Mouse (Mus musculus) kidney, embryonic 15.5 days (tissue): Measurements from ENCODE around the gene Nphp1. TPM values are rescaled to one million over a fixed set of nuclear protein-coding genes. Genes with fewer than 3 reads are reported as not detected.
A peak's percentile ranks its signal among the peaks of the same experiment; 100 is the strongest.

Experiments
- ATAC-seq: fragments of 200-750 bp; cut with Nextera tagmentation; replicated peaks from 2 replicates; pipeline ENCODE4 v1.8.0; 2017; ENCODE audit warnings: moderate TSS enrichment; ENCODE audit not compliant: low FRiP score
- H3K27ac ChIP-seq: fragments of 300-500 bp; sonication (generic); 2 replicates; pipeline ENCODE4 v1.5.1; 2015; ENCODE audit warnings: mild to moderate bottlenecking, inconsistent platforms
- H3K27me3 ChIP-seq: fragments of 300-500 bp; sonication (generic); 2 replicates; pipeline ENCODE4 v1.6.1; 2015; ENCODE audit warnings: inconsistent platforms
- H3K36me3 ChIP-seq: fragments of 300-500 bp; sonication (generic); 2 replicates; pipeline ENCODE4 v1.6.1; 2015; ENCODE audit warnings: inconsistent platforms
- H3K4me1 ChIP-seq: fragments of 300-500 bp; sonication (generic); 2 replicates; pipeline ENCODE4 v1.6.1; 2015; ENCODE audit warnings: inconsistent platforms
- H3K4me2 ChIP-seq: fragments of 300-500 bp; sonication (generic); 2 replicates; pipeline ENCODE4 v1.6.1; 2015; ENCODE audit warnings: moderate library complexity, mild to moderate bottlenecking, inconsistent platforms
- H3K4me3 ChIP-seq: fragments of 300-500 bp; sonication (generic); replicated peaks from 2 replicates; pipeline ENCODE4 v1.5.1; 2015; ENCODE audit warnings: mild to moderate bottlenecking, inconsistent platforms
- H3K9ac ChIP-seq: fragments of 300-500 bp; sonication (generic); 2 replicates; pipeline ENCODE4 v1.6.1; 2015; ENCODE audit warnings: mild to moderate bottlenecking, inconsistent platforms
- H3K9me3 ChIP-seq: fragments of 300-500 bp; sonication (generic); replicated peaks from 2 replicates; pipeline ENCODE4 v1.6.1; 2016; ENCODE audit warnings: inconsistent platforms
- WGBS: fragments of 180-500 bp; shearing (Covaris S2); methylation state at CpG from one replicate; pipeline ENCODE4 v1.1.7; 2015; ENCODE audit warnings: mixed read lengths; 5-methylcytosine and 5-hydroxymethylcytosine counted together
- polyA plus RNA-seq: library from polyadenylated mRNA; unstranded; fragments of >200 nt; fragmentation: Nextera tagmentation; extraction: Ambion mirVana; gene quantifications from 2 replicates; pipeline ENCODE4 v1.2.1, GENCODE M21; 2015

The Nphp1 gene
- polyA plus RNA-seq, 1 experiment from 2014 or later, result 35.4 TPM

DNA sequence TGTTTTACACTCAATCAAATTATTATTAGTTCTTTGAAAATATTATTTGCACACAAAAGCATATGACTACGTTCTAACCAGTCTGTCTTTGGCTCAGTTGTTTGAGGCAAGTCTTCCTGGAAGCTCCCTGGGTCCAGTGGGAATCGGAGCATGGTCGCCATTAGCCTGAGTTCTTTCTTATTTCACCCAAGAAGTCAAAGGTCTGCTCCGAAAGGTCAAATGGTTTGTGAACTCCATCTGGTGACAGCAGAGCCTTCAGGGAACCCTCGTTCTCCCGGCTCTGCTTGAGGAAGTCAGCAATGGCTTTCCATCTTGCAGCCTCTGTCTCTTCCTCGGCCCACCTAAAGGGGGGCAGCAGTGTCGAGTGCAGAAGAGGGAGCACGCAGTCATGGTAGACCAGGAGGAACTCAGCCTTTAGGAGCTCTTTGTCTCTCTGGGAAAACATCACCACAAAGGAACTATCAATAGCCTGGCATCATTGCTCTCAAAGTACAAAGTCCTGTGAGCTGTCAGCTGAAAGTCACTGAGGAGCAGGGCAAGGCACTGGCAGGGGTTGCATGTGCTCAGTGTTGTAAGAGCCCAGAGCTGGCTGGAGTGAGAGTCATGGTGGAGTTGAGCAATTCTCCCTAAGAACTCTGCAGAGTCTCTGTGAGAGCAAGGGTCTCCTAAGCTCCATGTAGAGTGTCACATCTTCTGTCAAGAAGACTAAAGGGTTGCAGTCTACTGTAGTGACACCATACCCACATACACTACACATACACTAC, 47.8 kb downstream of the Nphp1 start:
- WGBS, result 77% methylated on average over 9 of the region's 9 CpGs
- Histone ChIP-seq H3K4me3 (no peak overlapping the region), H3K4me2 (no peak overlapping the region), H3K36me3 (peaks cover 14% of the 10 kb centered on the region; the same call in 1 of the 2 replicates), H3K9me3 (no peaks in the 10 kb centered on the region), H3K27ac (no peak overlapping the region), H3K4me1 (no peaks in the 10 kb centered on the region), H3K27me3 (no peaks in the 10 kb centered on the region), H3K9ac (no peak overlapping the region)
- no peak for ATAC-seq

DNA sequence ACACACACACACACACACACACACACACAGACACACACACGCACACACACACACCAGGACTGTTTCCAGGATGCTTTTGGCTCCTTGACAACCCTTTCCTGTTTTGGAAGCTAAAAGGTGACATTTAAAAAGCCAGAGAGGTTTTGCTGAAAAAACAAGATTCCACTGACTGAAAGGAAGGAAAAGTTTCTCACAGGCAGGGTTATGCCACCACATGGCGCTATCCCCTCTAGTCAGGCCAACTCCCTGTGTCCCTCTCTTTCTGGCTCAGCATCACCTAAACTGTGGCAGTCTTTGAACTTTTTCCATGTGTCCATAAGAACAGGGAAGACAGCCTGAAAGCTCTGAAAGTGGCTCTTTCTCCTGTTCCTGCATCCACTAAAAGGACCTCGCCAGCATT, 50.8 kb downstream of the Nphp1 start:
- no peak for ATAC-seq
- Histone ChIP-seq H3K27ac (no peak overlapping the region), H3K4me1 (0 out of 2 replicates have a peak, but pooled peaks cover 3% of the 10 kb centered on the region), H3K27me3 (no peaks in the 10 kb centered on the region), H3K9me3 (no peaks in the 10 kb centered on the region), H3K4me3 (no peak overlapping the region), H3K36me3 (peaks cover 13% of the 10 kb centered on the region; the same call in 1 of the 2 replicates), H3K4me2 (no peak overlapping the region), H3K9ac (no peak overlapping the region)
- 70% methylated on average over 3 of the region's 3 CpGs for WGBS

DNA sequence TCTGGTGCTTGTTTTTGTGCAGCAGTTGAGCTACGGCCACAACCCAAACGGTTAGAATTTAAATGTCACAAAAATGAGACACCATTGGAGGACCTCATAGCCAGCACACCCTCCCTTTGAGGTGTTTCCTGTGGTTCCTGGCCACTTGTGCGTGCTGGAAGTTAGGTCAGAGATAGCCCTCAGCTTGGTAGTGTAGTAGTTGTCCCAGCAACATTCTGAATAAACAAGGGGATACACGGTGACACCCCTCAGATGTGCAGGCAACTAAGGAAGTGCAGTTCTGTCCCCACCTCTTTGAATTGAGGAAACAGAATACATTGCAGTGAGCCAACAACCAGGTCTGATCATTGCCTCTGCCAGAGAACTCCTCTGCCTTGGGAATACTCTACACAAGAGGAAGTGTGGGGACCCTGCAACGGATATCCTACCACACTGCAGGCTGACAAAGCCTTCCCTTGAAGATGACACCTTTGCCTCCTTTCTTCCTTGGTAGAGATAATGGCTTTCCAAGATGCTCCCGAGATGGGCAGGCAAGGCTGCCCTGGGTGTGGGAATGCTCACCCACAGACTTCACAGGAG, 52.0 kb downstream of the Nphp1 start:
- H3K27ac ChIP-seq, result no peak overlapping the region
- ATAC-seq, result no peak

DNA sequence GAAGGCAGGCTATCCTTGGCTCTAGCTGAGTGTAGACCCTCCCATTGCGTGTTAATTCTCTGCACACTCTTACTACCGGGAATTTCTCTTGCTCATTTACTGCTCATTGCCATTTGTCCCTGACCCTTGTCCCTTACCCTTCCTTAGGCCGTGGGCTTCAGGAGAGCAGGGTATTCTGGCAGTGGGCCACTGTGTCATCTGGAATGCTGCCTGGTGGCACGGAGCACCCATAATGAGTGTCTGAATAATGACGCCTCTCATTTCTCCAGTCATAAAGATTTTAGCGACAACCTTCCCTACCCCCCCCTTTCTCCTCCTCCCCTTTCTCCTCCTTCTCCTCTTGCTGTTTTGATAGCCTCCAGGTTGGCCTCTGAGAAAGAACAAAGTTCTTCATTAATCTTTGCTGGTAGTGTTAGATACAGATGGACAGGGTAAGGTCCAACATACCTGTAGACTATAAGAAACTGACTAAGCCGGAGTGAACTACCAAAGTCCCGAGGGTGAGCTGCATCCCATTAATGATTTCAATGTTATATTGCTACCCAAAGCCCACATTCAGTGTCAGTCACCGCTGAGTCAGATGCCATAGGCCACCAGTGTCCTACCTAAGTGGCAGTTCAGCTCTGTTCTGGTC, 53.1 kb downstream of the Nphp1 start:
- ATAC-seq, result no peak
- WGBS, result 60% methylated on average over 9 of the region's 9 CpGs
- no peaks in the 10 kb centered on the region for H3K27me3 ChIP-seq
- no peak overlapping the region for H3K9ac ChIP-seq
- H3K4me2 ChIP-seq, result no peak overlapping the region
- 0 out of 2 replicates have a peak, but pooled peaks cover under 1% of the 10 kb centered on the region for H3K36me3 ChIP-seq
- H3K27ac ChIP-seq, result no peak overlapping the region
- H3K9me3 ChIP-seq, result no peaks in the 10 kb centered on the region
- peaks cover 6% of the 10 kb centered on the region; the same call in 1 of the 2 replicates for H3K4me1 ChIP-seq
- no peak overlapping the region for H3K4me3 ChIP-seq

More for the DNA sequence above, 52.0 kb downstream of the Nphp1 start:
- Histone ChIP-seq H3K27me3 (no peaks in the 10 kb centered on the region), H3K9me3 (no peaks in the 10 kb centered on the region), H3K9ac (no peak overlapping the region), H3K4me1 (0 out of 2 replicates have a peak, but pooled peaks cover 3% of the 10 kb centered on the region), H3K4me2 (no peak overlapping the region), H3K36me3 (peaks cover 11% of the 10 kb centered on the region; the same call in 1 of the 2 replicates), H3K4me3 (no peak overlapping the region)
- 62% methylated on average over 6 of the region's 6 CpGs for WGBS

DNA sequence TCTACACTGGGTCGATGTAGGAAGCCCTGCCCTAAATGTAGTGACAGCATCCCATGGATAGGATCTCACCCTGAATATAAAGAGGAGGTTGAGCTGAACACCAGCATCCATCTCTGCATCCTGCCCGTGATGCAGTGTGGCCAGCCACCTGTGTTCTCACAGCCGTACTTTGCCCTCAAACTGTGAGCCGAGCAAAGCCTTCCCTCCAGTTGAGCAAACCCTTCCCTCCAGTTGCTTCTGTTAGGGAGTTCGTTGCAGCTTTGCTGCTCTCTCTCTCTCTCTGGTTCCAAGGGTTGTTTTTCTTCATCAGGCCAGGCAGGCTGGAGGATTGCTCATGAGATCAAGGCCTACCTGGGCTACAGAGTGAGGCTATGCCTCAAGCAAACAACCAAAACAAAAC, 53.8 kb downstream of the Nphp1 start:
- Histone ChIP-seq H3K36me3 (no peaks in the 10 kb centered on the region), H3K9me3 (no peaks in the 10 kb centered on the region), H3K27ac (no peak overlapping the region), H3K27me3 (no peaks in the 10 kb centered on the region; the same call in 1 of the 2 replicates), H3K9ac (no peak overlapping the region), H3K4me2 (no peak overlapping the region), H3K4me1 (peaks cover 14% of the 10 kb centered on the region), H3K4me3 (no peak overlapping the region)
- no peak for ATAC-seq
- 80% methylated on average over 5 of the region's 5 CpGs for WGBS

DNA sequence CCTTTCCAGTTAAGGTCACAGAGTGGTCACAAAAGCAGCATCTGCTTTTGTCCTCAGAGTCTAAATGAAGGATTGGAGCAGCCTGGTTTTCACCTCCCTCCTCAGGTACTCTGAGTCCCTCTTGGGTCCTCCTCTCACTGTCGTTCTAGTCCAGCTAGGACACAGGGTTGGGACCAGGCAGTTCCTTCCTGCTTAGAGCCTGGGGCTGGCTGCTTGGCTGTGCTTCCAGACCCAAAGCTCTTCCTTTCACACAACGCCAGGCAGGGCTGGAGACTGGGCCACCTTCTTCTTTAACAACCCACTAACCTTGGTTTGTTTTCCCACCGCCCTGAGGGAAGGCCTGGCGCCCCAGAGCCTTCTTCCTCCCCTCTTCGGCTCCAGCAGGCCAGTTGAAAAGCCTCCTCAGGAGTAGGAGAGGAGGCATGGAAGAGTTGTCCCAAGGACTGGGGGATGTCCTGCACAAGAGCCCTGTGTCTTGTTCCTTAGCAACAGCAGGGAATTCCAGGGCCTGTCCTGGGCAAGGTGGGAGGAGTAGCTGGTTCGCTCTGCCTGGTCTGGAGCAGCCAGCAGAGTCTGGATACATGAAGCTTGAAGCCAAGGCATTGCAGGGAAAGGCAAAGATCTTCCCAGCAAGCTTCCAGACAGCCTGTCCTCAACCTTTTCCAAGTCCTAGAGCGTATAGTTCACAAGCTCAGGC, 58.2 kb downstream of the Nphp1 start:
- peaks cover 23% of the 10 kb centered on the region for H3K4me1 ChIP-seq
- H3K27ac ChIP-seq, result no peak overlapping the region
- H3K36me3 ChIP-seq, result no peaks in the 10 kb centered on the region
- no peak overlapping the region for H3K4me3 ChIP-seq
- peak; percentile 64; the same call in 1 of the 2 replicates for ATAC-seq
- H3K9me3 ChIP-seq, result no peaks in the 10 kb centered on the region
- no peak overlapping the region for H3K9ac ChIP-seq
- 52% methylated on average over 7 of the region's 7 CpGs for WGBS
- peak overlapping the region; percentile 59; the same call in 1 of the 2 replicates for H3K4me2 ChIP-seq
- peaks cover 9% of the 10 kb centered on the region; the same call in 1 of the 2 replicates for H3K27me3 ChIP-seq

DNA sequence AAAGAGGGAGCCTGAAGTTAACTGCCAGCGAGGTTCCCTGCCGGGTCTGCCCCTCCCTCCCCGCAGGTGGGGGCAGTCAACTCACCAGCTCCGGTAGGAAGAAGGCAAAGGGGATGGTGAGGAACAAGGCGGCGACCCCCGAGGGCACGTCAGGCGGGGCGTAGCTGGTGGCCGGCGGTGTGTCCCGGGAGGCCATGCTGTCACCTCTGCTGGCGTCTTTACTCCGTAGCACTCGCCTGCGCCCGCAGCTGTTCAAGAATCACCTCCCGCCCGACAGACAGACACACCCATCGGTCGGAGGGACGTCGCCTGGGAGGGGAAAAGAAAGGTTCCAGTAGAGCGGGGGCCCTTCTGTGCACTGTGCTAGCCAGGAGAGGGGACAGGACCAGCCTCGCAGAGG, 59.0 kb downstream of the Nphp1 start, which contains the start of gene Mall:
TSS of gene Mall (minus strand) at position 262 of the 400 bp plus-strand sequence.
- ATAC-seq, result no peak; the same call in 1 of the 2 replicates
- Histone ChIP-seq H3K27me3 (peaks cover 9% of the 10 kb centered on the region; the same call in 1 of the 2 replicates), H3K27ac (no peak within 1 kb of the TSS), H3K4me2 (peak within 1 kb of the TSS; percentile 59), H3K9me3 (no peaks in the 10 kb centered on the region), H3K36me3 (no peaks in the 10 kb centered on the region), H3K4me3 (peak within 1 kb of the TSS; percentile 28), H3K4me1 (peaks cover 22% of the 10 kb centered on the region), H3K9ac (peak within 1 kb of the TSS; percentile 41; the same call in 1 of the 2 replicates)
- 2% methylated on average over 26 of the region's 26 CpGs for WGBS

DNA sequence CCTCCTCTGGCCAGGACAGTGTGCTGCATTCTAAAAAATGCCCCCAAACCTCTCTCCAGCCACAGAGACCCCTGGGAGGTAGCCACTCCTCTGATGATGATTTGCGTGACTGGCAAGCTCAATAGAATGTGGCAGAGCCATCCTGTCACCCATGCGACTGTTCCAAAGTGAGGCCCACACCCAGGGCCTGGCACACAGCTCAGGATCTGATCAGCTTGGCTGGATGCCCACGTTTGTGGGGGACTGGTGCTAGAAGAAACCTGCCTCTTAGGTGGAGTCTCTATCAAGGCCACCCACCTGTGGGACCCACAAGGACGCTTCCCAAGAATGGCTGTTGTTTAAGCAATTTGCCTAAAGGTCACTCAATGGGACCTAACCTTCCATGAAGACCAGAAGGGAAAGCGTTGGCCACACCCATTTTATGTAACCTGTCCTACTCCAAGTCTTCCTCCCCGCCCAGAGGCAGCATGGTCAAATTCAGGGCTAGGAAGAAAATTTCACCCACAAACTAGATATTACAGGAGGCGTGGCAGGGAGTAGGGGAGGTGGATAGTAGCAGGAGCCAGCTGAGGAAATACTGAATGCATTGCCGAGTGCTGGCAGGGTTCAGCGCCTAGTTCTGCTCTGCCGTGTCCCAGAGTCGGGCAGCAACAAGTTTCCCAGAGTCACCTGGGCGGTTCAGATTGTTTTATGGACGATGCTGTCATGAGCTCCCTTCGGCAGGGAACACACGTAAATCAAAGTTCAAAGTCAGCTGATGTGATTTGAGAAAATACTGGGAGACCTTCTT, 59.8 kb downstream of the Nphp1 start:
- Histone ChIP-seq H3K27ac (no peak overlapping the region), H3K4me1 (peaks cover 22% of the 10 kb centered on the region), H3K4me2 (peak overlapping the region; percentile 59), H3K4me3 (peak overlapping the region; percentile 28; the same call in 1 of the 2 replicates), H3K36me3 (no peaks in the 10 kb centered on the region), H3K27me3 (peaks cover 9% of the 10 kb centered on the region; the same call in 1 of the 2 replicates), H3K9ac (no peak overlapping the region), H3K9me3 (no peaks in the 10 kb centered on the region)
- 31% methylated on average over 15 of the region's 15 CpGs for WGBS
- no peak for ATAC-seq

DNA sequence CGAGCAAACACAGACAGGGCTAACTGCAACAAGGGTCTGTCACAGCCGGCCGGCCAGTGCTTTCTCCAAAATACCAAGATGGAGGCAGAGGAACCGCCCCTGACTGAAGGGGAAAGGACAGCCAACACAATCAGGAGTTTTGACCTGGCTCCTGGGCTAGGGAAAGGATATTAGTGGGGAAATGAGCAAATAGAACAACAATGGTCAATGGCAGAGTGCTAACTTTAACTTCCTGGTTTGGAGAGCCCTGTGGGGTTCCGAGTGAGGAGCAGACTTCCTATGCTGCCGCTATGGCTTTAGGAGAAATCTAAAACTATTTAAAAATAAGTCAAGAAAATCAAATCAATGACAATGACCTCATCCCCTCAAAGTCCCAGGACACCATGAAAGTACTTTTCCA, 60.6 kb downstream of the Nphp1 start:
- Histone ChIP-seq H3K4me1 (peaks cover 27% of the 10 kb centered on the region), H3K36me3 (no peaks in the 10 kb centered on the region), H3K9me3 (no peaks in the 10 kb centered on the region), H3K4me3 (no peak overlapping the region), H3K27me3 (peaks cover 9% of the 10 kb centered on the region; the same call in 1 of the 2 replicates), H3K4me2 (no peak overlapping the region), H3K27ac (no peak overlapping the region), H3K9ac (no peak overlapping the region)
- 69% methylated on average over 6 of the region's 6 CpGs for WGBS
- no peak for ATAC-seq

DNA sequence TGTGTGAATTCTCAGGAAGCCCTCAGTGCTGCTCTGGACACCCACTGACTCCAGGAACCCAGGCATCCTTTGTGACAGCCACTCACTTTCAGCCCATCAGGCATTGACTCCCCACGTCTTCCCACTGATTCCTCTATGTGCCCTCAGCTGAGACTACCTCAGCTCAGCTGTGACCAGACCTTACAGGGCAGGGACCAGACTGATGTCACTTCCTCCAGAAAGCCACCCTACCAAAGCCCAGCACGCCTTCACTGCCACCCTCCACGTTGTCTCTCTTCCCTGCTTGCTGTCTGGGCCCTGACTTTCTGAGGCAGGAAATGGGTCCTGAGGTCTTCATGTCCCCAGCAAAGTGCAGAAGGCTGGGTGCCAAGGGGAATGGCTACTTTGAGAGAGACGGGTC, 65.5 kb downstream of the Nphp1 start:
- peak overlapping the region; percentile 89 for H3K27ac ChIP-seq
- H3K9ac ChIP-seq, result no peak overlapping the region
- no peaks in the 10 kb centered on the region for H3K27me3 ChIP-seq
- no peaks in the 10 kb centered on the region for H3K9me3 ChIP-seq
- H3K36me3 ChIP-seq, result no peaks in the 10 kb centered on the region
- ATAC-seq, result no peak
- WGBS, result 55% methylated on average over 4 of the region's 4 CpGs
- H3K4me1 ChIP-seq, result peaks cover 22% of the 10 kb centered on the region
- H3K4me2 ChIP-seq, result no peak overlapping the region
- no peak overlapping the region for H3K4me3 ChIP-seq
